Mouse (Mus musculus) yolk sac, embryonic 10.5 days (tissue): ENCODE measurements around the gene Rhot2.
"Not testable (repeated sequence)": the region's sequence is repeated elsewhere in the genome, so short reads cannot be mapped to it uniquely, and the experiment has no call there.

Experiments
- DNase-seq: peaks from one replicate; pipeline ENCODE4 v3.0.0-alpha.2; 2017; ENCODE audit warnings: low spot score

Rhot2 gene

DNA sequence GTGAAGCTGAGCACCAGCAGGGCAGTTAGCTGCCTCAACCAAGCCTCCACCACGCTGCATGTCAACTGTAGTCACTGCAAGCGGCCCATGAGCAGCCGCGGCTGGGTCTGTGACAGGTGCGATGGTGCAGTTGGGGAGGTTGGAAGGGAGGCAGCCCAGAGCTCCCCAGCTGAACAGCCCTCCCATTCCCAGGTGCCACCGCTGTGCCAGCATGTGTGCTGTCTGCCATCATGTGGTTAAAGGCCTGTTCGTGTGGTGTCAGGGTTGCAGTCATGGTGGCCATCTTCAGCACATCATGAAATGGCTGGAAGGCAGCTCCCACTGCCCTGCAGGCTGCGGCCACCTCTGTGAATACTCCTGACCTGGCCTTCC is 16.4 kb downstream of the Rhot2 start:
- no peak for DNase-seq

DNA sequence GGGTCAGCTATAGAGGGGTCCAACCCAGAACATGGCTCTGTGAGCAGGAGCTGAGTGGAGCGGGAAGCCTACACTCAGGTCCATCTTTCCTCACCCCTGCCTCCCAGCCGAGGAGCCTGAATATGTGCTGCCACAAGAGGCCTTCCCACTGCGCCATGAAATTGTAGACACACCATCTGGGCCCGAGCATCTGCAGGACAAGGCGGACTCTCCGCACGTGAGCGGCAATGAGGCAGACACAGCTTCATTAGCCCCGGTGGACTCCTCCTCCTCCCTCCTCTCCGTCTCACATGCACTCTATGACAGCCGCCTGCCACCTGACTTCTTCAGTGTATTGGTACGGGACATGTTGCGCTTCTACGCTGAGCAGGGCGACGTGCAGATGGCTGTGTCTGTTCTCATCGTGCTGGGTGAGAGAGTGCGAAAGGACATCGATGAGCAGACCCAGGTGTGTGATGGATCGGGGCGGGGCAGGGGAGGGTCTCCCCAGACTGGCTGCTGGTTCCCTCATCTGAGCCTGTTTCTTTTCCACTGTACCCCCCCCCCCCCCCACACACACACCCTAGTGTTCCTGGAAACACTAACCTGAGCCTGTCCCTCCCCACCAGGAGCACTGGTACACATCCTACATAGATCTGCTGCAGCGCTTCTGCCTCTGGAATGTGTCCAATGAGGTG is 17.0 kb downstream of the Rhot2 start:
- no peak for DNase-seq

DNA sequence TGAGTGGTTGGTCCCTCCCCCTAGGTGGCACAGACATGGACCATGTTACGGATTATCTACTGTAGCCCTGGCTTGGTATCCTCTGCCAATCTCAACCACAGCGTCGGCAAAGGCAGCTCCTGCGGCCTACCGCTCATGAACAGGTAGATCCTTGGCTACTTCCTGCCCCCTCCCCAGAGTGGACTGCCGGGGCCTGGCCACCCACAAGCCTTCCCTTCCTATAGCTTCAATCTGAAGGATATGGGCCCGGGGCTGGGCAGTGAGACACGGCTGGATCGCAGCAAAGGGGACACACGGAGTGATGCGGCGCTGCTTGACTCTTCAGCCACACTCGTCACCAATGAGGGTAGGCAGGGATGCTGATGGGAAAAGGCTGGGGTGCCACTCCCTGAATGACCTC is 17.6 kb downstream of the Rhot2 start:
- DNase-seq: no peak

DNA sequence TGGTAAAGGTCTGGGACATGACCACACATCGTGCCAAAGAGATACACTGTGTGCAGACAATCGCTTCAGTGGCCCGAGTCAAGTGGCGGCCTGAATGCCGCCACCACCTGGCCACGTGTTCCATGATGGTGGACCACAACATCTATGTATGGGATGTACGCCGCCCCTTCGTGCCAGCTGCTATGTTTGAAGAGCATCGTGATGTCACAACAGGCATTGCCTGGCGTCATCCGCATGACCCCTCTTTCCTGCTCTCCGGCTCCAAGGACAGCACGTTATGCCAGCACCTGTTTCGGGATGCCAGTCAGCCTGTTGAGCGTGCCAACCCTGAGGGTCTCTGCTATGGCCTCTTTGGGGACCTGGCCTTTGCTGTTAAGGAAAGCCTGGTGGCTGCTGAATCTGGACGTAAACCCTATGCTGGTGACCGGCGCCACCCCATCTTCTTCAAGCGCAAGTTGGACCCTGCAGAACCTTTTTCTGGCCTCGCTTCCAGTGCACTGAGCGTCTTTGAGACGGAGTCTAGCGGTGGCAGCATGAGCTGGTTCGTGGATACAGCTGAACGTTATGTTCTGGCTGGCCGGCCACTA is 18.6 kb downstream of the Rhot2 start:
- no peak for DNase-seq

DNA sequence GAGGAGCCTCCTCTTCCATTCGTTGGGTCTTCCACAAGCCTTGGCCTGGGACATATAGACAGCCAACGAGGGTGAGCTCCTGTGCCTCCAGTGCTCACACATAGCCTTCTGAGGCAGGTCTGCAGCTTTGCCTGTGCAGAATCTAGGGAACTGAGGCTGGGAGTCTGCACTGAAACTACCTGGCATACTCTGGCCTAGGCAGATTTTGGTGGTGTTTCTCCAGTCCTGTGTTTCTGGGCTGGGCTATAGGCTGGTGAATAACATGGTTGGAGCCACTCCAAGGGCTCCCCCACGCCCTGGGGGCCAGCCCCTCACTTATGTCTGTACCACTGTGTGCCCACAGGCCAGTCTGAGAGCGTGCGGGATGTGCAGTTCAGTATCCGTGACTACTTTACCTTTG is 19.3 kb downstream of the Rhot2 start:
- DNase-seq: no peak

GRCm38 (mm10) chr17:25824362-25825142 is 20.1 kb downstream of the Rhot2 start:
- no peak for DNase-seq

DNA sequence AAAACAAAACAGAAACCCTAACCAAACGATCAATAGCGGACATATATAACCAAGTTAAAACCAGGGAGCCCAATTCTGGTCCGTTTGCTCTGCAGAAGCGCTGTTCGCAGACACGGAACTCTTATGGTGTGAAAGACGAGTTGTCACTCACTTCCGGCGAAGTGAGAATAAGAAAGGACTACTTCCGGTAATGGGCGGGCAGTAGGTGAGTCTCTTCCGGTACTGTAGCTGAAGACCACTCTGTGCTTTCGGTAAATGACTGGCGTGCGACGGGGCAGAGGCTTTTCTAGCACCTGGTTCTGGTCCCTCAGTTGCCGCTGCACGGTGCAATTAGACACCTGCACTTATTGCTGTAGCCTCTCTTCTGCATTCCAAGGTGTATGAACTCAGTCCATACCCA is 21.2 kb downstream of the Rhot2 start, which contains the start of gene Wdr24:
Gene Wdr24, plus strand, starts transcription at position 176 of the 400 bp plus-strand sequence.
- peak; percentile 82 for DNase-seq

GRCm38 (mm10) chr17:25818851-25819780 is 25.5 kb downstream of the Rhot2 start:
- peak; percentile 26 for DNase-seq

DNA sequence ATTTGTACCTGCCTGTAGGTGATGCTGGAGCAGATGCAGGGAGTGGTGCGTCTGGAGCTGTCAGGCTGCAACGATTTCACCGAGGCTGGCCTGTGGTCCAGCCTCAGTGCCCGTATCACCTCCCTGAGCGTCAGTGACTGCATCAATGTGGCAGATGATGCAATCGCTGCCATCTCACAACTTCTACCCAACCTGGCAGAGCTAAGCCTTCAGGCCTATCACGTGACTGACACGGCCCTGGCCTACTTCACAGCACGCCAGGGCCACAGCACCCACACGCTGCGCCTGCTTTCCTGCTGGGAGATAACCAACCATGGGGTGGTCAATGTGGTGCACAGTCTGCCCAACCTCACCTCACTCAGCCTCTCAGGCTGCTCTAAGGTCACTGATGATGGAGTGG is 27.0 kb downstream of the Rhot2 start:
- no peak for DNase-seq

- DNase-seq: peak; percentile 81
Measured at GRCm38 (mm10) chr17:25813471-25813870, 31.2 kb downstream of the Rhot2 start.

DNA sequence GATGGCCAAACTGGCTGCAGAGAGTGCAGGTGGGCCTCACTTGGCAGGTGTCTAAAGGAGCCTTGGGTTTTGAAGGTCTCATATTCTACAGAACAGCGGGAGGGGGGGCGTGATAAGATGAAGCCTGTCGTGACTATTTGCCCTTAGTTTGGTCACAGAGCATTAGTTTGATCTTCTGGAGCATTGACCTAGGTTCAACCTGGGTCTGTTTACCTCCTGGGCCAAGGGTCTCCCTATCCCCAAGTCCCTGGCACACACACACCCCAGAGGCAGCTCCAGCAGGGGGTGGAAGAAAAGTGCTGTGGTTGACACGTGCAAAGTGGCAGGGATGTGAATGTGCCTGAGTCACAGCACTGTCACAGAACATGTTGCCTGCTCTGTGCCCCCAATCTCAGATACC is 33.8 kb downstream of the Rhot2 start:
- DNase-seq: no peak

- DNase-seq: no peak
Measured at GRCm38 (mm10) chr17:25809606-25810340, 34.9 kb downstream of the Rhot2 start.

DNA sequence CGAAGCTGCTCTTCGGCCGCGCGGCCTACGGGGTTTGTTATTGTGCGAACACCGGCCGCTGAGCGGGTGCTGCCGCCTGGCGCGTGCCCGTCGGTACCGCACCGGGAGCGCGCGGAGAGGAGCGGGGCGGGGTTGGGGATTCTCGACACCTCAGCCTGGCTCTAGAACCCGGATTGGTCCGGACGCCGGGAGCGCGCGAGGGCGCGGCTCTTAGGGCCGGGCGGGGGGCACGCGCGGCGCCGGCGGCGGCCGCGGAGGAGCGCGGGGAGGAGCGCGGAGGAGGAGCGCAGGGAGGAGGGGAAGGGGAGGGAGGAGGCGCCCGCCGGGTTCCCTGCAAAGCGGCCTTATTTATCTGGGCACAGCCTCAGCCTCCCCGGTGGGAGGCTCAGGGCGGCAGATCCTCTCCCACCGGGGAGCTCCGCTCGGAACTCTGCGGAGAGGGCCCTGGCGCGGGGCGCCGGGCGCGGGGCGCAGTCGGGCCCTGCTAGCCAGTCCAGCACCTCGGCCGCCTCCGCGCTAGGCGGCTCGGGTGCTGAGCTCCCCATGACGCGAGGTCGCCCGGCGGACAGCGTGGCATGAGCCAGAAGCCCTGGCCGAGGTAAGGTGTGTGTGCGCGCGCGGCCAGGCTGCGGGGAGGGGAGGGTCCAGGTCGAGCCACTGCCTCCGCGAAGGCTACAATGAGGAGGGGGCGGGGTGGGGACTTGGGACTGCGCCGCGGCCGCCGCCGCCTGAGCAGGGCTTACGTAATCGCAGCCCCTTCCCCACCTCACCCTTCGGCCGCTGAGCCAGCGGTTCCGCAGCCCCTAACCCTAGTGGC is 35.7 kb downstream of the Rhot2 start, which contains the start of gene Fbxl16:
Gene Fbxl16, plus strand, starts transcription at position 297 of the 817 bp plus-strand sequence.
- peak; percentile 62 for DNase-seq

- DNase-seq: no peak
Measured at GRCm38 (mm10) chr17:25808028-25808427, 36.6 kb downstream of the Rhot2 start.

DNA sequence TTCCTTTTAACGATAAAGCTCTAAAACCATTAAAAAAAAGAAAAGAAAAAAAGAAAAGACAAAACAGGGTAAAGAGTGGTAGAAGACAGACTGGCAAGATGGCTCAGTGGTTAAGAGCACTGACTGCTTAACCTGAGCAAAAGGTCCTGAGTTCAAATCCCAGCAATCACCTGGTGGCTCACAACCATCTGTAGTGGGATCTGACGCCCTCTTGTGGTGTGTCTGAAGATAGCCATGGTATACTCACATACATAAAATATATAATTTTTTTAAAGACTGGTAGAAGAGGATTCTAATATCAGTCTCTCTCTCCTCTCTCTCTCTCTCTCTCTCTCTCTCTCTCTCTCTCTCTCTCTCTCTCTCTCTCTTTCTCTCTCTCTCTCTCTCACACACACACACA is 37.2 kb downstream of the Rhot2 start:
- DNase-seq: not testable (repeated sequence)

GRCm38 (mm10) chr17:25806507-25806906 is 38.1 kb downstream of the Rhot2 start:
- DNase-seq: no peak

GRCm38 (mm10) chr17:25802825-25803517 is 41.7 kb downstream of the Rhot2 start:
- DNase-seq: no peak

GRCm38 (mm10) chr17:25801029-25801428 is 43.6 kb downstream of the Rhot2 start:
- DNase-seq: peak; percentile 52

GRCm38 (mm10) chr17:25796951-25797369 is 47.7 kb downstream of the Rhot2 start, which contains the start of gene Metrn:
TSS of gene Metrn (minus strand) at chr17:25797136.
- DNase-seq: peak; percentile 87
